Mouse (Mus musculus) myocyte (in vitro differentiated cells): ENCODE results near the gene Foxd3.

ENCODE experiments used
- E2F4 ChIP-seq: IDR thresholded peaks from one replicate; pipeline ENCODE4 v1.6.1; 2011; ENCODE audit warnings: mild to moderate bottlenecking, control low read depth, moderate library complexity; ENCODE audit not compliant: insufficient read depth
- MAX ChIP-seq: IDR thresholded peaks from one replicate; pipeline ENCODE4 v1.6.1; 2011; ENCODE audit warnings: low read depth, mild to moderate bottlenecking, control low read depth
- MYOD1 ChIP-seq, 3 experiments: IDR thresholded peaks; one replicate each; pipeline ENCODE4 v1.6.1; 2011; ENCODE audit warnings: control low read depth in 2 of 3, low read depth in 2 of 3, mild to moderate bottlenecking in 2 of 3, moderate library complexity in 1 of 3; ENCODE audit not compliant: insufficient read length in 2 of 3, control insufficient read depth in 1 of 3
- MYOG ChIP-seq, 3 experiments: IDR thresholded peaks; one replicate each; pipeline ENCODE4 v1.6.1; 2011; ENCODE audit warnings: control low read depth in 2 of 3, low read depth in 2 of 3, mild to moderate bottlenecking in 2 of 3; ENCODE audit not compliant: insufficient read length in 2 of 3, control insufficient read depth in 1 of 3, insufficient read depth in 1 of 3
- POLR2A ChIP-seq: IDR thresholded peaks from one replicate; pipeline ENCODE4 v1.6.1; 2011; ENCODE audit warnings: low read depth, mild to moderate bottlenecking, control low read depth, moderate library complexity; ENCODE audit not compliant: insufficient read length
- TCF12 ChIP-seq: IDR thresholded peaks from one replicate; pipeline ENCODE4 v1.6.1; 2011; ENCODE audit warnings: mild to moderate bottlenecking, control low read depth; ENCODE audit not compliant: poor library complexity, insufficient read depth, severe bottlenecking
- USF1 ChIP-seq: IDR thresholded peaks from one replicate; pipeline ENCODE4 v1.6.1; 2011; ENCODE audit warnings: low read depth, mild to moderate bottlenecking, control low read depth, moderate library complexity

- TF ChIP-seq POLR2A = no peak
- TF ChIP-seq USF1 = no peak
- no peak for TF ChIP-seq TCF12
- no peak for TF ChIP-seq E2F4
- no peak for TF ChIP-seq MAX
- TF ChIP-seq MYOD1 (IDR thresholded peaks at IDR 0.05; ENCODE audit: control insufficient read depth in 1 of 3, insufficient read length in 2 of 3, low read depth in 2 of 3) = no peak
- no peak for TF ChIP-seq MYOG (IDR thresholded peaks at IDR 0.05; ENCODE audit: control insufficient read depth in 1 of 3, insufficient read depth in 1 of 3, insufficient read length in 2 of 3, low read depth in 2 of 3)
These were observed 19.4 kb upstream of the Foxd3 start for GRCm38 (mm10) chr4:99636711-99637110.
